Mouse (Mus musculus) adipocyte (in vitro differentiated cells): Measurements from ENCODE around the gene 0610010K14Rik.
A peak's percentile ranks its signal among the peaks of the same experiment; 100 is the strongest.

Experiments used
- DNase-seq: peaks from one replicate; pipeline ENCODE4 v3.0.0-alpha.2; 2016; ENCODE audit warnings: low spot score

The 0610010K14Rik gene

DNA sequence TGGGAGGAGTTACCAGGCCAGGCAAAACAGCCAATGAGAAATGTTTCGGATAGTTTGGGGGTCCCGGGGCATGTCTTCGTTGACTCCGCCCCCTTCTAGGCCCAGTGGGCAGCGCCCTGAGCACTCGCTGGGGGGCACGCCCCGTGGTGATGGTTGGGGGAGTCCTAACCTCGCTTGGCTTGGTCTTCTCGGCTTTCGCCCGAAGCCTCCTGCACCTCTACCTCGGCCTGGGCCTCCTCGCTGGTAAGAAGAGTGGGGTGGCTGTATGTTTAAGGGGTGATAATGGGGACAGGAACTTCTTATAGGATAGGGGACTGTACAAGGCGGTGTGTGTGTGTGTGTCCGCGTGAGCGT, 22.9 kb downstream of the 0610010K14Rik start:
- DNase-seq: no peak

DNA sequence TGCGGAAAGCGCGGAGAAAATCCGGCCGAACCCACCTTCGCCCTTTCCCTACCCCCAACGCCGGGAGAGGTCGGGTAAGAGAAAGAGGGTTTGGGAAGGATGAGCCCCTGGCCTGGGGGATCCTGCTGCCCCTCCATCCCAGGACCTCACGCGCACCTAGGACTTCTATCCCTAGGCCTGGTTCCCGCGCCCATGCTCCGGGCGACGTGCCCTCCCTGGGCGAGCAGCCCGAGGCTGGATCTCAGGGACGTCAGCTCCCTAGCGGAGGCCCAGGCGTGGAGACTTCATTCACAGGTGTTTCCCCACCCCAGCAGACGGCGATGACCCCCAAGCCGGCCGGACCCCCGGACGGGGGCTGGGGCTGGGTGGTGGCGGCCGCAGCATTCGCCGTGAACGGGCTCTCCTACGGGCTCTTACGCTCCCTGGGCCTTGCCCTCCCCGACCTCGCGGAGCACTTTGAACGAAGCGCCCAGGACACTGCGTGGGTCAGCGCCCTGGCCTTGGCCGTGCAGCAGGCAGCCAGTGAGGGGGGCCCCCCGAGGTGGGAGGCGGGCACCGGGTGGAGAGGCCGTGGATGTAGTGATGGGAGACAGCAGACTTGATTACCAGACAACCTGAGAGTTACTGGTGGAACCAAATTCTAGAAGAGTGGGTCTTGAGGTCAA, 23.4 kb downstream of the 0610010K14Rik start:
- DNase-seq: no peak

DNA sequence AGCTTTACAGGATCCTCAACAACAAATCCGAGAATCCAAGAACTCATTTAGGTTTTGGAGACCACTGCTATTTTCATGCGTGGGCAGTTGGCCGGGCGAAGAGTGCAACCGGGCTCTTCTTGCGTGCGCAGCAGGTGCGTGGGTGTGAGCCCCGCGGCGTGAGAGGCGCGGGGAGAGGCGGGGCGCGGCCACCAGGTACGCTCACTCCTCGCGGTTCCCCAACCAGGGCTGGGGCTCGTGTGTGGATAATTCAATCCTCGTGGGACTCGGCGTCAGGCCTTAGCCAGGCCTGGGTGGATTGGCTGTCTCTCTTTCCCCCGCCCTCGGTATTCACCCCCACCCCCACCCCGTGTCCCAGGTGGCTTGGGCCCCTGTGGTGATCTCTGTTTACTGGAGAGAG, 24.0 kb downstream of the 0610010K14Rik start:
- DNase-seq: no peak

DNA sequence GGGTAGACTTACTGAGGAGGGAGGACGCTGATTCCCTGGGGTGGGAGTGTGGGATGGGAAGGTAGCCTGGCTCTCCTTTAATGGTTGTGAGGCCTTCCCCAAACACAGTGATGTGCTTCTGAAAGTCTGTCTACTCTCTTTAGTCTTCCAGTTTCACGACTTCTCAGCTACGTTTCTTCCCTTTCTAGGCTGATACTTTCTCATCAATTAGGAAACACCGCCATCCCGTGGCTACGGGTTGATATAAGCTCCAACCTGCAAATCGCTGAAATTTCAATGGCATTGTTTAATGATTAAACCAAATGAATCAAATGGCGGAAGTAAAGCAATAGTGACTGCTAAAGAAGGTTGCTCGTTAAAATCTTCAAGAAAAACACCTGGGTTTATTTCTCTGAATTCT, 24.8 kb downstream of the 0610010K14Rik start:
- peak; percentile 89 for DNase-seq

DNA sequence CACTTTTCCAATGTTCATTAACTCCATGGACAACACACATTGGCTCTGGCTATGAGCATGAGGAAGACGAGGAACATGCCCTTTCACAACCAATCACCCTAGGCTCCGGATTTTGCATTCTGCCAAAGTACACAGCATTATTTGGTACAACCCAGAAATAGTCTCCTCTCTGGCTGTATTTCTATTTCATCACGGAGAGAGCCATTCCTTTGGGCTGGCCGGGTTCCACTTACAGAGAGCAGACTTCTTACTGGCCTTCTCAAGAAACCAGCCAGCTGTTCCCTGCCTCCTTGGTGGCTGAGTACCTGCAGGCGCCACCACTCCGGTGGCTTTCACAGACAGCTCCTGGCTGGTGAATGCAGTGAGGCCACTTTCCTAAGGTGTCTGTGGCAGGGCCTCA, 25.3 kb downstream of the 0610010K14Rik start, which contains the start of gene Slc16a11:
TSS of gene Slc16a11 (plus strand) at position 330 of the 400 bp plus-strand sequence.
- peak; percentile 92 for DNase-seq

DNA sequence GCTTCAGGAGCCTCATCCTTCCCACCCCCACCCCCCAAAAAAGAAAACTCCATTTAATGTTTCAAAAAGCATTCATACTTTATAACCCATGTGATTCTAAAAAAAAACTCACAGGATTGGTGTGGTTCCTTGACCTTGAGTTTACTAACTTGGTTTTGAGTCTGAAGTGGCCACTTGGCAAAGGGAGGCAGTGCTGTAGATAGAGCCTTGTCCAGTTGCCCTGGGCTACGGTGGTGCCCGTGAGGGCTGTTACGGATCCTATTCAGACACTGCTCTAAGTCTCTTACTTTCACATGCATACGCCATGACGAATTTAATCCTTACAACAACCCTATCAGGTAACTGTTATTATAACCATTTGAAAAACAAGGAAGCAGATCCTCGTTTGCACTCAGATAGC, 25.7 kb downstream of the 0610010K14Rik start:
- peak; percentile 44 for DNase-seq

DNA sequence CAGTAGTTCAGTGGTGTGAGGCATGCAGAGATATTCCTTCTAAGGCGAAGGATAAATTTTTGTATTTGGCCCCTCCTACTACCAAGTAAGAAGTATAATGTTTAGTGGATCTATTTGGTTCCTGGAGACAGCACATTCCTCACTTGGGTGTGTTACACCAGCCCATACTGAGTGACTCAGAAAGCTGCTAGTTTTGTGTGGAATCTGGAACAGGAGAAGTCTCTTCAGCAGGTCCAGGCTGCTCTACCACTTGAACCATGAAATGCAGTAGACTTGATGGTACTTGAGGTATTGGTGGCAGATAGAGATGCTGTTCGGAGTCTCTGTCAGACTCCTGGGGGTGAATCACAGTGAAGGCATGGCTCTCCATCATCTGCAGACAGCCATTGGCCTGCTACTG, 27.0 kb downstream of the 0610010K14Rik start:
- DNase-seq: no peak

DNA sequence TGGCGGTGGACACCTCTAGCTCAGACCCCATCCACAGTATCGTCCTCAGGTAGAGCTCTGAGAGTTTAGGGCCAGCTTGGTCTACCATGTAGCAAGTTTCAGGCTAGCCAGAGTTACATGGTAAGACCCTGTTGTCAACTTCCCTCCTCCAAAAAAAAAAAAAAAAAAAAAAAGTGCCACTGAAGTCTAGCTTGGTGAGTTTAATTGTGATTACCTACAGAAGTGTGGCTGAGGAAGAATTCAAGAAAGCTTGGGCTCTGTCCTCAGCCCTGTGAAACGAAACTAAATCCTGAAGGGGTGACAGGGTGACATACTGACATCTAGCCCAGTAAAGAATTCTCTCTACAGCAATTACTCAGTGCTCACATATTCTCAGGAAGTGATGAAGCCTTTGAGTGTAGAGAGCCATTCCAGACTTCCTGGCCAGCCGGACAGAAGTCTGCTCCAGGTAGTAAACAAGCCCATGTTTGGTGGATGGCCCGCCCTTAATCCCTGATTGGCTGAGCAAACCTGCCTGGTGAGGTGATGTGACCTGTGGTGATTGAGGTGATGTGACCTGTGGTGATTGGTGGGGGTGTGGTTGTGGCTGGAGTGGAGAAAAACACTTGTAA, 28.8 kb downstream of the 0610010K14Rik start:
- DNase-seq: peak; percentile 64

DNA sequence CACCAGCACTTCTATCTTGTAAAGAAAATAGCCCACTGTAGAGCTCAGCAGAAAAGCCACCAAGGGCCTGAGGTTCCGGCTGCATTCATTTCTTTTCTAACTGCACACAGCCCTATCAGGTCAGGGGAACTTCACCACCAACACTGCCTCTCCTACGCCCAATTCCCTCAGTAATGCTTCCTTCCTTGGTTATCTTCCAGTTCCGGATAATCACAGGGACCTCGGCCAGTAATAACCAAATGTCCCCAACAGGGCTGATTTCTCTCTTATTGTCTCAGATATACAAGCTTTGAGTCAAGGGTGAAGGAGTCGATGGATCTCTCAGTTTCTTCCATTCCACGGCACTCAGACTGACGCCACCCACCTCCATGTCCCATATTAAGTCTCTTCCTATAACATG, 30.4 kb downstream of the 0610010K14Rik start:
- DNase-seq: no peak

DNA sequence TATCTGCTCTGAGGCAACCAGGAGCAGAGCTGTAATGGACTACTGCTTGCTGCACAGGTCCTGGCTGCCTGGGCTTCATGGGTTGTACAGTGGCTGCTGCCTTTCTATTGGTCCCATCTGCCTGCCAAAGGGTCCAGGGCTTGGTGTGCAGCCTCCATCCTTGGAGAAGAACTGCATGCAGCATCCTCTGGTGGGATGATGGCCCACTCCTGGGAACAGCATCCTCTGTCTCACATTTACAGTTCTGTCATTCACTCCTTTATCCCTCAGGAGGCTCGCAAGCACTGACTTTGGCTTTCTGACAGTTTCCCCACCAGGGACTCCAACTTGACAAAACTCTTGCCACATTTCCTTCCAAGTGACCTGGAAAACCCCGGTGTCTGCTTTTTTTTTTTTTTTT, 30.9 kb downstream of the 0610010K14Rik start:
- DNase-seq: no peak

DNA sequence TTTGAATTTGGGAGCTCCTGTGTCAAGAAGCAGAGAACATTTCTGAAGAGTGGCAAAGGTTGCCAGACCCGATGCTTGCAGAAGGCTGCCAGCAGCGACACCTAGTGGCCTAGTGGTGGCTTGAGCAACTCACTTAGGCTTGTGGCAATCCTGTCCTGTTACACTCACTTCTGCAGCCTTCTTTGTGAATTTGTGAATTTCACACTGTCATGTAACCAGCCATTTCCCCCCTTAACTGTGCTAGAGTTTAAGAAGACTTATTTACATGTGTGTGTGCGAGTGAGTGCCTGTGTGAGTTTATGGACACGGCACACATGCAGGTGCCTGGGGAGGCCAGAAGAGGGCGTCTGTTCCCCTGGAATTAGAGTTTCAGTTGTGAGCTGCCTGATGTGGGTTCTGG, 36.0 kb downstream of the 0610010K14Rik start:
- DNase-seq: peak; percentile 95

DNA sequence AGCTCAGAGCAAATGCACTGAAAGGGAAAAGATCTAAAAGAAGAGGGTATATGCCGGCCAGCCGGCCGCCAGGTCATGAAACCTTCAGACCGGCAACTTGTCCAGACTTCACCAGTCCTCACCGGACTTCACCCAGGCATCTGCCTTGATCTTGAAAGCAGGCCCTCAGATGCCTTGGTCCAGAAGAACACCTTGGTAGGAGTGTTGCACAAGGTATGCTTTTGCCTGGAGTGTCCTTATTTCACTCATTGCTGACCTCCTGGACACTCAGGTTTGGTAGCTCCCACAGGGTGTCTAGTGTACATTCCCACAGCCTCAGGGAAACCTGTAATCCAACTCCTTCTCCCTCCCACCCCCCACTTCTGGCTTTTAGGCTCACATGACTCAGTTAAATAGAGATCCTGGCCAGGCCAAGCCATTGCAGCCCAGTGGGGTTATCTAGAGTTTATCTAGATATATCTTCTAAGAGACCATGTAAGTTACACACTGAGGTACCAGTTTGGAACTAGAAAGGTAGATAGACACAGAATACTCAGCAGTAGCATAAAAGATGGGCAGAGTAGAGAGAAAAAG, 37.6 kb downstream of the 0610010K14Rik start:
- DNase-seq: no peak

DNA sequence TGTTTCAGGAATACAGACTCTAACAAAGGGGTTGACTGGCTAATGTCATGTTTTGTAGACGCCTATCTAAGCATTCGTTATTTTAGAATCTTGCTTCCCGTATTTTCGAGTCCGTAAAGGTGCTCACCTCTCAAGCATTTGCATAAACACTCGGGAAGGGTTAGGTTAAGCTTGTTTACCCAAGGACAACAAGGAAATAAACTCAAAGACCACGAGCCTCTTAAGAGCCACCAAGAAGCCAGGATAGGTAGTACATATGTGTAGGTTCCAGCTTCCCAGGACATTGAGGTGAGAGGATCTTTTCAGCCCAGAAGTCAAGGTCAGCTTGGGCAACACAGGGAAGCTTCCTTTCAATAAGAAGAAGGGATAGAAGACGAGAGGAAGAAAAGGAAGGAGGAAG, 38.6 kb downstream of the 0610010K14Rik start:
- no peak for DNase-seq

DNA sequence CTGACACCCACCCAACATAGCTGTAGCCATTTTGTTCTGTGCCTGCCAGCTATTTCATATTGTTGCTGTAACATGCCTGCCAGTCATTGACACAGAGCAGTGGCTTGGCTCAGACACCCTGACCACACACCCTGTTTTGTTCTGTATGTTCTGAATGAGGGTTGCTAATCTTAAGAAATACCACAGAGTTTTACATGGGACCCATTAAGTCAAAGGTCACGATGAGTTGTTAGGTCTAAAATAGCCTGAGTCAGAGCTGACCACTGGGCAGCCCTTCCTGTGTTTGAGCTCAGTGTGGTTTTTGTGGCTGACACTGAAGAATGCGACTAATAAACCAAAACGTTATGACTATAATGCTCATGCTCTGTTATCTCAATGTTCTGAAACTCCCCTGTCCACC, 39.4 kb downstream of the 0610010K14Rik start:
- DNase-seq: peak; percentile 80

DNA sequence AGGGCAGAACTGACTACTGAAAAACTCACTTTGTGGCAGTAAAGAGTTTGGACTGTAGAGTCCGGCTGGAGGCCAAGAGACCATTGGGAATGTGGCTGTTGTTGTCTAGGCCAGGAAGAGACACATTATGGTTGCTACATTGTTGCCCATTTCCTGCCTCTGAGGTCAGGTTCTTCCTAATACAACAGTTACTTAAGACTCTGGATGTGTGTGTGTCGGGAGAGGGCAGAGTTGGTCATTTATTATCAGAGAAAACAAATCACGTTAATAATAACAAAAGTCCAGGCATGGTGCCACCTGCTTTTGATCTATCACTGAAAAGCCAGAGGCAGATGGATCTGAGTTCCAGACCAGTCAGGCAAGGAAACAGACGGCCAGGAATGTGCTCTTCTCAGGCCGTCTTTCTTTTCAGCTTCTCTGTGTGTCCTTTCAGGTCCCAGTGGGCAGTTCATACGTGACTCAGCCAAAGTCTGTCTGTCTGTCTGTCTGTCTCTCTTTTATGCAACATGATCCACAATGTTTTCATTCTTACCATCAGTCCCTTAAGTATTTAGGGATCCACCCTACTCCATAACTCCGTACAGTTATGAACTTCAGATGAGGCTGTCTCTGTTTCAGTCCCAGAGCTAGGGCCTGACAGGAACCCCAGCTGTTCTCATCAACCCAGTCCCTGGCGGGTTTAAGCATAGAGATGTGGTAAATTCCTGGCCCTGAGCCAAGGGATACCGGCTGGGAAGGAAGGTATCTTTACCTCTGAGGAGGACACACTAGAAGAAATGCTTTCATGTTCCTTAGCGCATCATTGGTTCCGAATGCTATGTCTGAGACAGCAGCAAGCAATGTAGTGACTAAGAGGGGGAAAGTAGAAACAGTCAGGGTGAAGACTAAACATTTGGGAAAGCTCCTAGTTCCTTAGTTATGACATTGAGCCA, 44.1 kb downstream of the 0610010K14Rik start:
- DNase-seq: peak; percentile 64

DNA sequence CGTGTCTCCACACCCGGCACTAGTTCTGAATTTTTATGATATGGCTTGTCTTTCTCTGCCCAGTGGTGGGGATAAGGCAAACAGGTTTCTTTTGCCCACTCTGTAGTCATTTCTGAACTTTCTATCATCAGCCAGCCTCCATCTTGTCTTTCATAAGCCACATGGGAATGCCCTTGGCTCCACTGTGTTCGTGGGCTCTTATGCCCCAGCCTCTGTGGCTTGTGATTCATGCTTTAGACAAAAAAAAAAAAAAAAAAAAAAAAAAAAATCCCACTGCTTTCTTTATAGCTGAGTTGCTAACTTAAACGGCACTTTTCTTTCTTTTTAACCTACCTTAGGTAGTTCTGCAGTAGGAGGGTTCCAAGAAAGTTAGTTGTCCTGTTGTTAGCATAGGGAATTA, 45.6 kb downstream of the 0610010K14Rik start:
- DNase-seq: no peak

DNA sequence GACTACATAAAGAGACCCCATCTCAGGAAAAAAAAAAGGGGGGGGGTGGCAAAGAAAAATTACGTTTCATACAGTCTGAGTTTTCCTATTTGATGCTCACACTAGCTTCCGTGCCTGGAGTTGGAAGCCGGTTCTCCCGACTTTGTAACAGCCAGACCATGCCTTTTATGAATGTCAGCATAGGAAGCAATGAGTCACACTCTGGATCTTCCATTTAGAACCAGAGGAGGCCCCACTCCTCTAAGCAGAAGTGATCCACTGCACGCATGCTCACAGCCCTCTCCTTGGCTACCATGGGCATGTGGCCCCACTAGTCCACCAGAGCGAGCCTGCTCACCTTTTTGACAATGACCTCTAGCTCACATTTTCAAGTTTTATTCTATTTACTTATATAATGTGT, 46.5 kb downstream of the 0610010K14Rik start:
- DNase-seq: no peak

DNA sequence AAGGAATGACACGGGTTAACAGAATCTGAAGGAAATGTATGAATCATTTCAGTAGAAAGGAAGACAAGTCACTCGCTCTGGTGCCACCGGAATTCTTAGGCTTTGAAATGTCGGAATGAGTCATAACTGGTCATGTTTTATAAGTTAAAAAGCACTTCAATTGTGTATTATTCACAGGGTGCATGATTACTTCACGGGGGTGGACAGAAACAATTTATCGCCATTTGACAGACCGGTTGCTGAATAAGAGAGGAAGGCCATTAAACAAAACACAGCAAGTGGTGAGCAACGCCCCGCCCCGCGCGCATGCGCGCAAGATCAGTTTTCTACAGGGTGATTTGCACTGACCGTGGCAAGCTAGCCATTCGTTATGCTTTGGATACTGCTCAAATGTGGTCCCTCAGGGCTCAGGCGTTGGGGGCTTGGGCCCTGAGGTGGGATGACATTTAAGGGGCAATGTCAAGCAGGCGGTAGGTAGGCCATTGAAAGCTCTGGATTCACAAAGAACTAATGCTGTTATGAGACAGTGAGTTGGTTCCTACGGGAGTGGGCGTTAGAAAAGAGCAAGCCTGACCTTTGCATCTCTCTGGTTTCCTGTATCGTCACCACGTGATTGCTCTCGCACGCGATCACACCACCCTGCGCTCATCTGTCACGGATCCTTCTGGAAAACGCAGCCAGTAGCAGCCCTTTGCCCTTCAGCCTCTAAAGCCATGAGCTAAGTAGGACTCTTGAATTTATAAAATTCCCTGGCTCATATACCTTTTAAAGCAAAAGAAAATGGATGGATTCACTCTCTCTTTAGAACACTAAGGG, 48.2 kb downstream of the 0610010K14Rik start:
- DNase-seq: peak; percentile 85
